Mouse (Mus musculus) bone marrow macrophage, adult 2 months (primary cell): ENCODE data around the gene Zfp599.

ENCODE experiments used
- CTCF ChIP-seq: IDR thresholded peaks from 2 replicates; pipeline ENCODE4 v1.5.1; 2012; ENCODE audit warnings: low read depth, mild to moderate bottlenecking, low read length, moderate library complexity
- POLR2A ChIP-seq: IDR thresholded peaks from 2 replicates; pipeline ENCODE4 v1.6.1; 2012; ENCODE audit warnings: mild to moderate bottlenecking, low read depth, low read length, borderline replicate concordance

GRCm38 (mm10) chr9:22302199-22302598, 42.5 kb upstream of the Zfp599 start:
- TF ChIP-seq POLR2A (no peak), CTCF (no peak)
